Mouse (Mus musculus): ENCODE measurements around the gene Fam92b.

- TF ChIP-seq POLR2A (IDR thresholded peaks at IDR 0.05; ENCODE audit: insufficient read depth, low read depth, low read length) (no peak), CTCF (IDR thresholded peaks at IDR 0.05; ENCODE audit: insufficient read depth, low read depth, low read length) (no peak)
Measured at GRCm38 (mm10) chr8:120164026-120164425, 13.2 kb downstream of the Fam92b start.
